Mouse (Mus musculus) CH12.LX (cell line): ENCODE data around the gene Ikzf2. TPM values are rescaled to one million over a fixed set of nuclear protein-coding genes. Genes with fewer than 3 reads are reported as not detected.

Experiments used
- DNase-seq: peaks from one replicate; pipeline ENCODE4 v3.0.0-alpha.2; 2013; ENCODE audit errors: extremely low read depth
- H3K27ac ChIP-seq: 2 replicates; pipeline ENCODE4 v1.5.1; 2012; ENCODE audit warnings: low read depth, mild to moderate bottlenecking, control low read depth, moderate library complexity; ENCODE audit not compliant: insufficient read depth
- H3K27me3 ChIP-seq: replicated peaks from 2 replicates; pipeline ENCODE3; 2012; ENCODE audit warnings: inconsistent platforms
- H3K36me3 ChIP-seq, 2 experiments: replicated peaks in 1 of 2; 2 replicates each; pipeline versions ENCODE3 to v1.6.1; 2012; ENCODE audit warnings: inconsistent platforms in 1 of 2, low read length in 1 of 2, mild to moderate bottlenecking in 1 of 2, mixed read lengths in 1 of 2, moderate library complexity in 1 of 2; ENCODE audit not compliant: control insufficient read depth in 1 of 2, insufficient read depth in 1 of 2
- H3K4me1 ChIP-seq, 2 experiments: 2 replicates each; pipeline ENCODE4 v1.6.1; 2012; ENCODE audit warnings: inconsistent platforms in 1 of 2, moderate library complexity in 1 of 2; ENCODE audit not compliant: insufficient read depth in 2 of 2, control insufficient read depth in 1 of 2
- H3K4me2 ChIP-seq: 2 replicates; pipeline ENCODE4 v1.6.1; 2012; ENCODE audit warnings: low read depth, mild to moderate bottlenecking, control low read depth; ENCODE audit not compliant: poor library complexity, insufficient read depth, severe bottlenecking
- H3K4me3 ChIP-seq, 3 experiments: fragments of 150-350 bp in 1 of 3; sonication (generic) in 1 of 3; replicated peaks in 1 of 3; 2 replicates each; pipeline versions ENCODE3 to v1.5.1; 2011 to 2012; ENCODE audit warnings: low read depth in 2 of 3, low read length in 2 of 3, mild to moderate bottlenecking in 2 of 3, moderate library complexity in 2 of 3, control low read depth in 1 of 3, improper control_type of control experiment in 1 of 3, inconsistent platforms in 1 of 3, mixed read lengths in 1 of 3; ENCODE audit not compliant: poor library complexity in 1 of 3
- H3K79me2 ChIP-seq: replicated peaks from 2 replicates; pipeline ENCODE4 v1.6.1; 2012; ENCODE audit warnings: mild to moderate bottlenecking, moderate library complexity; ENCODE audit not compliant: control insufficient read depth, poor library complexity, insufficient read depth, severe bottlenecking; ENCODE audit errors: extremely low read depth
- H3K9ac ChIP-seq: 2 replicates; pipeline ENCODE4 v1.6.1; 2012; ENCODE audit warnings: low read depth, mild to moderate bottlenecking, control low read depth, moderate library complexity; ENCODE audit not compliant: insufficient read depth
- H3K9me3 ChIP-seq: replicated peaks from 2 replicates; pipeline ENCODE3; 2012; ENCODE audit warnings: low read length, inconsistent platforms, mixed read lengths
- CHD1 ChIP-seq: IDR thresholded peaks from 2 replicates; pipeline ENCODE4 v1.6.1; 2012; ENCODE audit warnings: low read depth, low read length, improper control_type of control experiment, inconsistent platforms
- CHD2 ChIP-seq: IDR thresholded peaks from 2 replicates; pipeline ENCODE4 v1.6.1; 2011; ENCODE audit warnings: low read length, improper control_type of control experiment
- E2F4 ChIP-seq: IDR thresholded peaks from 2 replicates; pipeline ENCODE4 v1.6.1; 2011; ENCODE audit warnings: low read depth, low read length, improper control_type of control experiment; ENCODE audit not compliant: insufficient replicate concordance
- EP300 ChIP-seq: IDR thresholded peaks from 2 replicates; pipeline ENCODE4 v1.6.1; 2011; ENCODE audit warnings: low read length, improper control_type of control experiment
- ETS1 ChIP-seq: conservative IDR thresholded peaks from 2 replicates; pipeline ENCODE4 v1.6.1; 2012; ENCODE audit warnings: low read depth, mild to moderate bottlenecking, inconsistent platforms, low read length, improper control_type of control experiment, moderate library complexity
- HCFC1 ChIP-seq: IDR thresholded peaks from 2 replicates; pipeline ENCODE4 v1.6.1; 2012; ENCODE audit warnings: low read depth, mild to moderate bottlenecking, inconsistent platforms, low read length, improper control_type of control experiment
- JUND ChIP-seq: conservative IDR thresholded peaks from 2 replicates; pipeline ENCODE4 v1.6.1; 2011; ENCODE audit warnings: low read depth, low read length, improper control_type of control experiment
- MAFK ChIP-seq: IDR thresholded peaks from 2 replicates; pipeline ENCODE4 v1.6.1; 2011; ENCODE audit warnings: low read length, improper control_type of control experiment; ENCODE audit not compliant: insufficient replicate concordance
- MAX ChIP-seq: IDR thresholded peaks from 2 replicates; pipeline ENCODE4 v1.6.1; 2011; ENCODE audit warnings: low read length, improper control_type of control experiment
- MAZ ChIP-seq: IDR thresholded peaks from 2 replicates; pipeline ENCODE4 v1.6.1; 2012; ENCODE audit warnings: low read depth, mild to moderate bottlenecking, inconsistent platforms, low read length, improper control_type of control experiment, moderate library complexity
- MEF2A ChIP-seq: IDR thresholded peaks from 2 replicates; pipeline ENCODE4 v1.6.1; 2014; ENCODE audit warnings: low read depth, mild to moderate bottlenecking, inconsistent platforms, low read length, improper control_type of control experiment, borderline replicate concordance
- NRF1 ChIP-seq: IDR thresholded peaks from 2 replicates; pipeline ENCODE4 v1.6.1; 2014; ENCODE audit warnings: low read depth, mild to moderate bottlenecking, inconsistent platforms, low read length, improper control_type of control experiment, moderate library complexity
- PAX5 ChIP-seq: IDR thresholded peaks from 2 replicates; pipeline ENCODE4 v1.6.1; 2012; ENCODE audit warnings: low read length, inconsistent platforms, mixed read lengths
- POLR2AphosphoS2 ChIP-seq: IDR thresholded peaks from 2 replicates; pipeline ENCODE4 v1.6.1; 2011; ENCODE audit warnings: low read depth, low read length, improper control_type of control experiment
- RAD21 ChIP-seq: IDR thresholded peaks from 2 replicates; pipeline ENCODE4 v1.6.1; 2011; ENCODE audit warnings: low read depth, mild to moderate bottlenecking, low read length, improper control_type of control experiment, moderate library complexity
- RCOR1 ChIP-seq: conservative IDR thresholded peaks from 2 replicates; pipeline ENCODE4 v1.6.1; 2012; ENCODE audit warnings: low read depth, mild to moderate bottlenecking, inconsistent platforms, low read length, improper control_type of control experiment
- SIN3A ChIP-seq: IDR thresholded peaks from 2 replicates; pipeline ENCODE4 v1.6.1; 2012; ENCODE audit warnings: low read length, improper control_type of control experiment, inconsistent platforms
- SMC3 ChIP-seq: IDR thresholded peaks from 2 replicates; pipeline ENCODE4 v1.6.1; 2011; ENCODE audit warnings: low read depth, low read length, improper control_type of control experiment
- UBTF ChIP-seq: IDR thresholded peaks from 2 replicates; pipeline ENCODE4 v1.6.1; 2012; ENCODE audit warnings: low read depth, mild to moderate bottlenecking, inconsistent platforms, low read length, improper control_type of control experiment, moderate library complexity
- USF1 ChIP-seq: IDR thresholded peaks from 2 replicates; pipeline ENCODE4 v1.6.1; 2014; ENCODE audit warnings: low read depth, mild to moderate bottlenecking, inconsistent platforms, low read length, improper control_type of control experiment
- ZMIZ1 ChIP-seq: IDR thresholded peaks from 2 replicates; pipeline ENCODE4 v1.6.1; 2012; ENCODE audit warnings: low read depth, mild to moderate bottlenecking, inconsistent platforms, low read length, improper control_type of control experiment
- dilution Hi-C: fragments of 300-500 bp; cut with MboI; formaldehyde crosslinking; loops from 2 replicates; pipeline ENCODE4 v1.14.3; 2020; ENCODE audit warnings: low sequenced_read_pairs; ENCODE audit not compliant: extremely low pct_unique_long_range_greater_than_20kb, extremely low pct_ligation_motif_present
- in situ Hi-C: fragments of 300-500 bp; cut with MboI; formaldehyde crosslinking; loops from 3 replicates; pipeline ENCODE4 v1.14.3; 2019; ENCODE audit warnings: low sequenced_read_pairs, low pct_ligation_motif_present, low pct_unique_long_range_greater_than_20kb, mixed read lengths
- polyA plus RNA-seq: library from polyadenylated mRNA; unstranded; fragments of >175 nt; gene quantifications from 2 replicates; pipeline ENCODE4 v1.2.1, GENCODE M21; 2012; ENCODE audit warnings: low read depth; ENCODE audit not compliant: insufficient read length
- total RNA-seq, 2 experiments: library from RNA; depleted of rRNA; stranded (reverse); fragments of 300-350 nt in 1 of 2; fragments of >200 nt in 1 of 2; gene quantifications; 2 replicates each; pipeline ENCODE4 v1.2.3; 2012 to 2014

The Ikzf2 gene
- total and polyA plus RNA-seq, 3 experiments: not detected

DNA sequence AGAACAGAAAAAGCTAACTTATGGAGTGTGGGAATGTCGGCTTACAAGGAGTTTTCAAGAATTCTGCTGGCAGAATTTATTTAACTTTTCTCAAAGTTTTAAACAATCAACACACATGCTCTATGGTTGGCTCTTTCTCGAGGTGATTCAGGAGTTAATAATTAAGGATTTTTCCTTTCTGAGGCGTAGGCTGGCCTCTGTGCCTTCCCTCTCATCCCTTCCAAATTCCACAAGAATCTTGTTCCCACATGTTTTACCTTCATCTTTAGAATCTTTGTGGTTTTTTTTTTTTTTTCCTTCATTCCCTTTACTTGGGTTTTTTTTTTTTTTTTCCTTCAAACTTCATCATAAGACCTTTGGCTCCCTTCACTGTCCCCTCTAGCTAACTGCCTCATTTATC, 178.8 kb downstream of the Ikzf2 start:
- Histone ChIP-seq H3K9ac (no peak overlapping the region), H3K4me3 (no peak overlapping the region), H3K79me2 (no peaks in the 10 kb centered on the region), H3K27ac (no peak overlapping the region), H3K4me2 (no peak overlapping the region), H3K27me3 (no peaks in the 10 kb centered on the region), H3K9me3 (no peaks in the 10 kb centered on the region), H3K4me1 (no peaks in the 10 kb centered on the region), H3K36me3 (no peaks in the 10 kb centered on the region)
- dilution Hi-C loops: no loop called here
- no peak for DNase-seq
- in situ Hi-C loops: no loop called here
- TF ChIP-seq HCFC1: no peak
- no peak for TF ChIP-seq CHD1
- no peak for TF ChIP-seq POLR2AphosphoS2
- no peak for TF ChIP-seq PAX5
- no peak for TF ChIP-seq RAD21
- no peak for TF ChIP-seq CHD2
- no peak for TF ChIP-seq RCOR1
- TF ChIP-seq SIN3A: no peak
- no peak for TF ChIP-seq SMC3
- no peak for TF ChIP-seq EP300
- no peak for TF ChIP-seq MEF2A
- TF ChIP-seq UBTF: no peak
- TF ChIP-seq USF1: no peak
- no peak for TF ChIP-seq ZMIZ1
- no peak for TF ChIP-seq ETS1

DNA sequence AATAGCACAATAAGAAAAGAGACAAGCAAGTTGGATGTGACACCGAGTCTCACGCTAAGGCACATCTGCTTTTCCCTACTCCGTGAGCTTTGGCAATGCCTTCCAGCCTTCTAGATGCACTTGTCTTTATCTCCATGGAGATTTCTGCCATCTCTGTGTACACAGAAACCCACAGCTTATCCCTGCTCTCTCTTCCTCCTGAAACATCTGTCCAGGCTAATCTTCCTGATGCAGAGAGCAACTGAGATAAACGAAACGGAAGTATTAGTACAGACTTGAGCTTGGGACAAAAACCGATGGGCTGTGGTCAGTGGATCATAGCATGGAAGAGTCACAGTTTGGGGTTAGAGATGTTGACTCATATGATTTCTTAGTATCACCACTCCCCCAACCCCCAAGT, 179.5 kb downstream of the Ikzf2 start:
- Histone ChIP-seq H3K4me2 (no peak overlapping the region), H3K27ac (no peak overlapping the region), H3K27me3 (no peaks in the 10 kb centered on the region), H3K79me2 (no peaks in the 10 kb centered on the region), H3K4me3 (no peak overlapping the region), H3K9ac (no peak overlapping the region), H3K36me3 (no peaks in the 10 kb centered on the region), H3K4me1 (no peaks in the 10 kb centered on the region), H3K9me3 (no peaks in the 10 kb centered on the region)
- in situ Hi-C loops: no loop called here
- TF ChIP-seq ZMIZ1: no peak
- no peak for TF ChIP-seq MAFK
- TF ChIP-seq JUND: no peak
- TF ChIP-seq E2F4: no peak
- no peak for TF ChIP-seq SMC3
- TF ChIP-seq NRF1: no peak
- TF ChIP-seq MAZ: no peak
- TF ChIP-seq MAX: no peak
- DNase-seq: no peak
- dilution Hi-C loops: no loop called here
